Comparison of ENCODE assay signal across 28 mouse cellular contexts in the genomic region with DNA sequence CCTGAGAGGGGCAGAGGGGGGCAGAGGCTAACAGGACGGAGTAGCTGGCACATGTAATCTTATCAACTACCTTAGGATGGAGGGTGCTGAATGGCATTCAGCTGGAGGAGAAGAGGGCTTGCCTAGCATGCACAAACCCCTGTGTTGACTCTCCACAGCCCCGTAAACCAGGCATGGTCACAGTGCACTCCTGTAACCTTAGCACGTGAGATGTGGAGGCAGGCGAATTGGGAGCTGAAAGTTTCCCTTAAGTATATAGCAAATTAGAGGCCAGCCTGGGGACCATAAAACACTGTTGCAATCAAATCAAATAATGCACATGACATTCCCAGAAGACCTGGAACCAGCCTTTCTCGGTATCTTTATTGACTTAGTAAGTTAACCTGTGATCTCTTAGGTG. TPM values are rescaled to one million over a fixed set of nuclear protein-coding genes. Genes with fewer than 3 reads are reported as not detected.
"Had no signal": no experiment of that assay in that cellular context is flagged by ENCODE, and none has a peak within 500 bp of the region (broad histone marks: within the 10 kb centered on the region; RNA-seq: fewer than 3 reads in every experiment).

No protein-coding gene starts in this region.

- H3K27me3 ChIP-seq: limb, embryonic 12.5 days; limb, embryonic 15.5 days; liver, embryonic 13.5 days; midbrain, embryonic 12.5 days; midbrain, embryonic 15.5 days had no signal

- ATAC-seq: midbrain, embryonic 15.5 days had no signal

- H3K9me3 ChIP-seq: limb, embryonic 12.5 days; limb, embryonic 15.5 days; liver, embryonic 13.5 days; midbrain, embryonic 12.5 days; midbrain, embryonic 15.5 days had no signal

- H3K4me2 ChIP-seq: limb, embryonic 12.5 days; limb, embryonic 15.5 days; liver, embryonic 13.5 days; lung, embryonic 14.5 days; midbrain, embryonic 12.5 days; midbrain, embryonic 15.5 days had no signal

- H3K4me1 ChIP-seq: limb, embryonic 12.5 days; limb, embryonic 15.5 days; liver, embryonic 13.5 days; midbrain, embryonic 12.5 days; midbrain, embryonic 15.5 days had no signal

- H3K4me3 ChIP-seq: limb, embryonic 12.5 days; limb, embryonic 15.5 days; liver, embryonic 13.5 days; midbrain, embryonic 12.5 days; midbrain, embryonic 15.5 days; myocyte had no signal

- DNase-seq: kidney, adult 11 months; kidney, adult 9 months; kidney, postnatal 14 days; kidney, postnatal 4 days; left cerebral cortex, postnatal 4 days; liver, embryonic 13.5 days; lung, embryonic 14.5 days; lung, postnatal 10 days; thymus, adult 18-20 months; thymus, postnatal 14 days; thymus, postnatal 4 days had no signal

- H3K27ac ChIP-seq: limb, embryonic 12.5 days; limb, embryonic 15.5 days; liver, embryonic 13.5 days; macrophage; midbrain, embryonic 12.5 days; midbrain, embryonic 15.5 days had no signal

- H3K9ac ChIP-seq: limb, embryonic 12.5 days; limb, embryonic 15.5 days; liver, embryonic 13.5 days; lung, embryonic 14.5 days; midbrain, embryonic 12.5 days; midbrain, embryonic 15.5 days had no signal

RNA-seq across cellular contexts. Expression of gene 1700102P08Rik, which starts 13.9 kb away (rescaled TPM):
- polyA plus RNA-seq: macrophage had no signal

RNA-seq across cellular contexts. Expression of gene Ccdc36, which starts 49.5 kb away (rescaled TPM):
- total RNA-seq: layer of hippocampus, adult 18-20 months; monocyte, adult 5-6 weeks had no signal
- polyA plus RNA-seq: macrophage, myocyte had no signal

RNA-seq across cellular contexts. Expression of gene BC048562, which starts 57.5 kb away (rescaled TPM):
- total RNA-seq: layer of hippocampus, adult 18-20 months; layer of hippocampus, postnatal 14 days; left cerebral cortex, adult 8-10 months; left cerebral cortex, postnatal 14 days; left cerebral cortex, postnatal 4 days; megakaryocyte, adult 5-6 weeks; monocyte, adult 5-6 weeks had no signal
- polyA plus RNA-seq: kidney, embryonic 16.5 days; limb, embryonic 12.5 days; limb, embryonic 15.5 days; liver, embryonic 13.5 days; liver, embryonic 16.5 days; lung, embryonic 14.5 days; macrophage; midbrain, embryonic 12.5 days; midbrain, embryonic 15.5 days; myocyte; neural tube, embryonic 11.5 days; neural tube, embryonic 14.5 days; stomach, embryonic 14.5 days had no signal
